Mouse (Mus musculus) liver, embryonic 16.5 days (tissue): ENCODE results near the gene Tprn. TPM values are rescaled to one million over a fixed set of nuclear protein-coding genes. Genes with fewer than 3 reads are reported as not detected.
"Not testable (repeated sequence)": the region's sequence is repeated elsewhere in the genome, so short reads cannot be mapped to it uniquely, and the experiment has no call there.

ENCODE experiments used
- ATAC-seq: fragments of 200-750 bp; cut with Nextera tagmentation; 2 replicates; pipeline ENCODE4 v1.8.0; 2017; ENCODE audit warnings: low read depth, mild to moderate bottlenecking, moderate number of reproducible peaks, moderate library complexity
- H3K27ac ChIP-seq: fragments of 300-500 bp; sonication (generic); 2 replicates; pipeline ENCODE4 v1.5.1; 2014; ENCODE audit warnings: mild to moderate bottlenecking, low read length
- H3K27me3 ChIP-seq: fragments of 300-500 bp; sonication (generic); 2 replicates; pipeline ENCODE4 v1.6.1; 2014; ENCODE audit warnings: low read depth, low read length, mixed read lengths; ENCODE audit not compliant: control insufficient read depth, insufficient read depth
- H3K36me3 ChIP-seq: fragments of 300-500 bp; sonication (generic); 2 replicates; pipeline ENCODE4 v1.6.1; 2014; ENCODE audit warnings: mild to moderate bottlenecking; ENCODE audit not compliant: control insufficient read depth, insufficient read depth
- H3K4me1 ChIP-seq: fragments of 300-500 bp; sonication (generic); 2 replicates; pipeline ENCODE4 v1.6.1; 2014; ENCODE audit warnings: low read depth, low read length, mixed read lengths; ENCODE audit not compliant: control insufficient read depth
- H3K4me2 ChIP-seq: fragments of 300-500 bp; sonication (generic); 2 replicates; pipeline ENCODE4 v1.6.1; 2014; ENCODE audit warnings: low read depth, low read length, mixed read lengths
- H3K4me3 ChIP-seq: fragments of 300-500 bp; sonication (generic); 2 replicates; pipeline ENCODE4 v1.5.1; 2014; ENCODE audit warnings: low read depth, mild to moderate bottlenecking, low read length
- H3K9ac ChIP-seq: fragments of 300-500 bp; sonication (generic); 2 replicates; pipeline ENCODE4 v1.6.1; 2014; ENCODE audit warnings: low read depth, low read length
- H3K9me3 ChIP-seq: fragments of 300-500 bp; sonication (generic); replicated peaks from 2 replicates; pipeline ENCODE4 v1.6.1; 2016; ENCODE audit warnings: low read length; ENCODE audit not compliant: control insufficient read depth
- WGBS: fragments of 180-500 bp; shearing (Covaris S2); extraction: QIAGEN DNeasy Blood & Tissue Kit; methylation state at CpG from one replicate; pipeline ENCODE4 v1.1.7; 2014; ENCODE audit not compliant: insufficient replicate concordance; 5-methylcytosine and 5-hydroxymethylcytosine counted together
- polyA plus RNA-seq: library from polyadenylated mRNA; unstranded; fragments of >200 nt; fragmentation: Nextera tagmentation; extraction: Ambion mirVana; gene quantifications from 2 replicates; pipeline ENCODE4 v1.2.1, GENCODE M21; 2015

Tprn gene
- polyA plus RNA-seq, 1 experiment from 2014 or later = 4.7 TPM

DNA sequence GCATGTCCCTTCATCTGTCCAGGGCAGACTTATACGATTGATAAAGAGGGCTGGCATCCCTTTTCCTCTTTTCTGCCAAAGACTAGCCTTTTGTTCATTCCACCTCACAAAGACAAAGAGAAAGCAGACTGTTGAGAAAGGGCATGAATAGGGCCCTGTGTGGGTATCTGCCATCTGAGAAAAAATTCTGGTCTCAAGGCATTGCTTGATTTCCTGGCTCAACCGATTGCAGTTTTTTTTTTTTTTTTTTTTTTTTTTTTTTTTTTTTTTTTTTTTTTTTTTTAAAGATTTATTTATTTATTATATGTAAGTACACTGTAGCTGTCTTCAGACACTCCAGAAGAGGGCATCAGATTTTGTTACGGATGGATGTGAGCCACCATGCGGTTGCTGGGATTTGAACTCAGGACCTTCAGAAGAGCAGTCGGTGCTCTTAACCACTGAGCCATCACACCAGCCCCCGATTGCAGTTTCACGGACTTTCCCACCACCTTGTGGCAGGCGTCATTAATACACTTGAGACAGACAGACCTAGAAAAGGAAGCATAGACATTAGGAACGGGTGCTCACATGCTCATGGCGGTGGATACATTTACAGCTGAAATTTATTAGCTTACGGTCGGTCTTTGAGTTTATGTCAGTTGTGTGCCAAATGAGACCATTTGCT lies 5.8 kb upstream of the Tprn start:
- 40% methylated on average over 11 of the region's 12 CpGs for WGBS
- Histone ChIP-seq H3K4me3 (peak overlapping the region; percentile 100), H3K4me1 (peaks cover 14% of the 10 kb centered on the region), H3K4me2 (peak overlapping the region; percentile 73), H3K9ac (peak overlapping the region; percentile 91)
- not testable (repeated sequence) for H3K36me3 ChIP-seq, ATAC-seq, H3K9me3 ChIP-seq, H3K27ac ChIP-seq, H3K27me3 ChIP-seq

DNA sequence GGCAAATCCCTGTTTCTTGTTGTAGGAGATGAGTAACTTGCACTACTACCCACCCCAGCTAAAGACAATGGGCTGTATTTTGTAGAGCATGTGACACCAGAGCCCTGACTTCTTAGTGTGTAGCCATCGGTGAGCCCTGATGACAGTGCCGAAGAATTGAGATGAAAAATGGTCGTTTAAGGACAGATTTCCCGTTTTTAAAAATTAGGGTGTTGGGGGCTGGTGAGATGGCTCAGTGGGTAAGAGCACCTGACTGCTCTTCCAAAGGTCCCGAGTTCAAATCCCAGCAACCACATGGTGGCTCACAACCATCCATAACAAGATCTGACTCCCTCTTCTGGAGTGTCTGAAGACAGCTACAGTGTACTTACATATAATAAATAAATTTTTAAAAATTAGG lies 5.2 kb upstream of the Tprn start:
- H3K27ac ChIP-seq, H3K27me3 ChIP-seq, H3K4me3 ChIP-seq, ATAC-seq, H3K9ac ChIP-seq, H3K4me2 ChIP-seq, H3K9me3 ChIP-seq, H3K36me3 ChIP-seq: not testable (repeated sequence)
- peaks cover 19% of the 10 kb centered on the region for H3K4me1 ChIP-seq
- WGBS = 72% methylated on average over 5 of the region's 5 CpGs

DNA sequence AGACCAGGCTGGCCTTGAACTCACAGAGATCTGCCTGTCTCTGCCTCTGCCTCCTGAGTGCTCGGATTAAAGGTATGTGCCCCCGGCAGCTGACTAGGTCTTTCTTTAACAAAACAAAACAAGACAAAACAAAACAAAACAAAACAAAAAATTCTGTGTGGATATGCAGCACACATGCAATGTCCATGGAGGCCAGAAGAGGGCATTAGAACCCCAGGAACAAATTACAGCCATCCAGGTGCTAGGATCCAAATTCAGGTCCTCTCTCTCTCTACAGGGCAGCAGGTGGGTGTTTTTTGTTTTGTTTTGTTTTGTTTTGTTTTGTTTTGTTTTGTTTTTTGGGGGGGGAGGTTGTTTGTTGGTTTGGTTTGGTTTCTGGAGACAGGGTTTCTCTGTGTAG lies 3.5 kb upstream of the Tprn start:
- Histone ChIP-seq H3K27ac (no peak overlapping the region), H3K9me3 (no peaks in the 10 kb centered on the region)

DNA sequence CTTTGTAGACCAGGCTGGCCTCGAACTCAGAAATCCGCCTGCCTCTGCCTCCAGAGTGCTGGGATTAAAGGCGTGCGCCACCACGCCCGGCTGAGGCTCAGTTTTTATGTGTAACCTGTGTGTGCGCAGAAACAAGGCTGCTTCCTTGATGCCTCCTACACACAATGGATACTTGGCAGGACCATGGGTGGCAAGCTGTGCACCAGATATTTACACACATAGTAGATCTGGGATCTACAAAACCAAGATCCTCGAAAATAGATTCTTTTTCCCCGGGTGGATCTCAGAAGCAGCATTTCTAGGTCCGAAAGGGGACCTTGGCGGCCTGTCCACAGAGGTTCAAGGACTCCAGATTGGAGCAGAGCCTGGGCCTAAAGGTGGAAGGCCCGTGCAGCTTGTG lies 548 bp upstream of the Tprn start:
- peak; percentile 1 for ATAC-seq
- H3K36me3 ChIP-seq = no peaks in the 10 kb centered on the region
- H3K4me2 ChIP-seq = peak overlapping the region; percentile 100
- H3K9ac ChIP-seq = peak overlapping the region; percentile 69
- H3K27ac ChIP-seq = peak overlapping the region; percentile 68
- no peaks in the 10 kb centered on the region for H3K9me3 ChIP-seq
- WGBS = 44% methylated on average over 11 of the region's 12 CpGs
- H3K4me3 ChIP-seq = peak overlapping the region; percentile 89
- H3K4me1 ChIP-seq = peaks cover 43% of the 10 kb centered on the region
- no peaks in the 10 kb centered on the region for H3K27me3 ChIP-seq

More for the DNA sequence above, 3.5 kb upstream of the Tprn start:
- no peak for ATAC-seq
- Histone ChIP-seq H3K4me2 (no peak overlapping the region), H3K27me3 (no peaks in the 10 kb centered on the region), H3K36me3 (no peaks in the 10 kb centered on the region), H3K4me1 (peaks cover 28% of the 10 kb centered on the region), H3K4me3 (no peak overlapping the region), H3K9ac (no peak overlapping the region)
- WGBS = 38% methylated on average over 2 of the region's 2 CpGs

DNA sequence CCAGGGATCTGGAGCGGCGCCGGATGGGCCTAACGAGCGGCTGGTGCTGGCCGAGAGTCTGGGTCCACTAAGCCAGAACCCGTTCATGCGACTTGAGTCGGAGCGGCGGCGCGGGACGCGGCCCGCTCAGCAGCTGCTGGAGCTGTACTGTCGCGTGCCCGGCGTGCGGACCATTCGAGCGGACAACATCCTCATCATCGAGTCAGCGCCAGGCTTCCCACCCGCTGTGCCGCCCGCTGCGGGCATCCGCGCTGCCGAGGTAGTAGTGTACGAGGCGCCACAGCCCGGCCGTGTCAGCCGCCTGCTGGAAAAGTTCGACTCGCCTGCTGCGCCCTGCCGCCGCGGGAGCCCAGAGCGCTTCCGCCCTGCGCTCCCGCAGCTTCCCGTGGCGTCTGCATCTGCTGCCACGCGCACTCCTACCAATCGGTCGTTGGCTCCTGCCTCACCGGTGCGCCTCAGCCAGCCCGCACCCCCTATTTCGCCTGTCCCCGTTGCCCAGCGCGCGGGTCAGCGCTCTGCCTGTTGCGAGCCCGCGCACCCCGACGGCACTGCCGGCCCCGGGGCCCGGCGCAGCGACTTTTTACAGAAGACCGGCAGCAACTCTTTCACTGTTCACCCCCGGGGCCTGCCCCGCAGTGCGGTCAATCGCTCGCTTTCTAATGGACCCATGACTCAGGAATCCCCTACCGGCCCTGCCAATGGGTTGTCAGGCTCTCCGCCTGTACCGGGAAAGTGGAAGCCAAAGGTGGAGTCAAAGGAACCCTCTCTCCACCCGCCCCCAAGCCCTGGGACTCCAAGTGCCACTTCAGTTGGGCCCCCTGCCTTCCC lies 591 bp downstream of the Tprn start:
- Histone ChIP-seq H3K9ac (peak overlapping the region; percentile 81), H3K9me3 (no peaks in the 10 kb centered on the region), H3K4me1 (peaks cover 54% of the 10 kb centered on the region), H3K36me3 (no peaks in the 10 kb centered on the region), H3K4me2 (peak overlapping the region; percentile 100), H3K27ac (peak overlapping the region; percentile 74), H3K4me3 (peak overlapping the region; percentile 89), H3K27me3 (no peaks in the 10 kb centered on the region)
- WGBS = under 1% methylated on average over 82 of the region's 82 CpGs
- peak; percentile 14 for ATAC-seq

DNA sequence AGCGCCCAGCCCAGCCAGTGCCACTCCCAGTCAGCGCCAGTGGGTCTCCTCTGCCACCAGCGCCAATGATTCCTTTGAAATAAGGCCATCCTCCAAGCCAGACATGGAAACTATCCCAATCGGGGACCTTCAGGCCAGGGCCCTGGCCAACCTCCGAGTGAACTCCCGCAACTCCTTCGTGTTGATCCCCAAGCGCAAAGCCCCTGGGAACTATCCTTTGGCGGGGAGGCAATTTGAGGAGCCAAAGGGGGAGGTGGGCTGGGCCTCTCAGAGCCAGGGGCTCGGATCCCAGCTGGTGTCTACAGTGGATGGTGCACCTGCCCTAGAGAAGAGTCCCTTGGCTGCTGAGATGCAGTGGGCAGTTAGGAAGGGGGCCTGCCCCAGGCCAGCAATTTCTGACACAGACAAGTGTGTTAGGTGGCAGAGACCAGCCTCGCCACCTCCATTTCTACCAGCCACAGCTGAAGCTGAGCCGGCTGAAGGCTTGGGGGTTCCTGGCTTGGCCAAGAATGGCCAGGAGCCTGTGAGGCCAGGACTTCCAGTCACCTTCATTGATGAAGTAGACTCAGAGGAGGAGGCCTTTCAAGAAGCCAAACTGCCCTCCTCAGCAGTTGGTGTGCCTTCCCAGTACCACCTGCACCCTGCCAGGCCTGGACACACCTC lies 1.3 kb downstream of the Tprn start:
- peak overlapping the region; percentile 81 for H3K9ac ChIP-seq
- no peak overlapping the region for H3K27ac ChIP-seq
- H3K4me3 ChIP-seq = peak overlapping the region; percentile 89
- peak overlapping the region; percentile 100 for H3K4me2 ChIP-seq
- no peaks in the 10 kb centered on the region for H3K9me3 ChIP-seq
- ATAC-seq = no peak
- H3K27me3 ChIP-seq = no peaks in the 10 kb centered on the region
- 29% methylated on average over 12 of the region's 12 CpGs for WGBS
- no peaks in the 10 kb centered on the region for H3K36me3 ChIP-seq
- H3K4me1 ChIP-seq = peaks cover 56% of the 10 kb centered on the region

DNA sequence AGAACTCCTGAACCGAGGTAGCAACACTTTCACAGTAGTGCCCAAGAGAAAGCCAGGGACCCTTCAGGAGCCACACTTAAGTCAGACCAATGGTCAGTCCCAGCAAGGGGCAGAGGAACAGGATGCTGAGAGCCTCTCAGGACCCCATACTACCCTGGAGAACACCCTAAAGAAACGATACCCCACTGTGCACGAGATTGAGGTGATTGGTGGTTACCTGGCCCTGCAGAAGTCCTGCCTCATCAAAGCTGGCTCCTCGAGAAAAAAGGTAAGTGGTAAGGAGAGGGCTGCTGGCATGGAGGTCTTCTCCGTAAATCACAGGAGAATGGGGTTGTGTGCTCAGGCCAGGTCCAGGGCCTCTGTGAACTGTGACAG lies 1.9 kb downstream of the Tprn start:
- no peaks in the 10 kb centered on the region for H3K9me3 ChIP-seq
- no peaks in the 10 kb centered on the region for H3K27me3 ChIP-seq
- no peak for ATAC-seq
- H3K9ac ChIP-seq = 0 out of 2 replicates have a peak overlapping the region, but pooled peaks have one; percentile 3
- 62% methylated on average over 5 of the region's 5 CpGs for WGBS
- H3K36me3 ChIP-seq = no peaks in the 10 kb centered on the region; the same call in 1 of the 2 replicates
- H3K27ac ChIP-seq = no peak overlapping the region
- no peak overlapping the region for H3K4me3 ChIP-seq
- H3K4me1 ChIP-seq = peaks cover 56% of the 10 kb centered on the region
- H3K4me2 ChIP-seq = peak overlapping the region; percentile 24; the same call in 1 of the 2 replicates

DNA sequence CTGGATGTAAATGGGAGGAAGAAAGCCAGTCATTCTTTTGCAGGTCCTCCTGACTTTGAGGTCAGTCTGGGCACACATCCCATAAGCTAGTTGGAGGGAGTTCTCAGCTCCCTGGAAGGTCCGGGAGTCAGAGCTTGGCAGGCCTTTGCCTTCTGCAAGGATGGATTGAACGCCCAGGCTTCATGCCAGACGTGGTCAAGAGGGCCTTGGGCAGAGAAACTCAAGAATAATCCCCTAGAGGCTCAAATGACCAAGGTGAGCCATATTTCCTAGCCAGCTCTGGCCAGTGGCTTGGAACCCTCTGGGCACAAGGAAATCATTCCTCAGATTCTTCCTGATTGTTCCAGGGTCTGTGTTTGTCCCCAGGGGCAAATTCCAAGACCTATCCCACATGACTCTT lies 2.4 kb downstream of the Tprn start:
- H3K4me1 ChIP-seq = peaks cover 56% of the 10 kb centered on the region
- no peak overlapping the region for H3K4me3 ChIP-seq
- peak overlapping the region; percentile 24; the same call in 1 of the 2 replicates for H3K4me2 ChIP-seq
- no peaks in the 10 kb centered on the region for H3K9me3 ChIP-seq
- ATAC-seq = no peak
- H3K36me3 ChIP-seq = no peaks in the 10 kb centered on the region; the same call in 1 of the 2 replicates
- 61% methylated on average over 3 of the region's 3 CpGs for WGBS
- H3K27me3 ChIP-seq = no peaks in the 10 kb centered on the region
- H3K9ac ChIP-seq = no peak overlapping the region
- H3K27ac ChIP-seq = no peak overlapping the region
